ENCODE assay signal across 23 mouse cellular contexts in the genomic region with DNA sequence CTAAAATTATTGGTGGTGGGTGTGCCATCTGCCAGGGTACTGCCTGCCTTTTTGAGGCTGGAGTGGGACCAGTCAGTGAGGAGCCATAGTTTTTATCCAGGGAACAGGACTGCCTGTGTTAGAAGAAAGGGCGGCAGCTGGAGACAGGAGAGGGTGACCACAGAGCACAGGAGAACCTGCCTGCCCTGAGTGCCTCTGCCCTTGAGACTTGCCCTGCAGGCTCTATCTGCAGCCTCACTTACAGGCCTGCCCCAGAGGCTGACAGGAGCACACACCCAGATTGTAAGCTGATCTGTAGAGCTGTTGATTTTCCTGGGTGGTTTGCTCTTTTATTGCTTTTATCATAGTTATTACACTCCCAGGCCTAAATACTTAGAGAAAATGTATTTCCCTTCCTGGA.
DNase-seq lines count a peak whose midpoint lies in the region; ATAC-seq and TF ChIP-seq lines count a peak whose summit lies in the region.
"Had no signal": no experiment of that assay in that cellular context is flagged by ENCODE, and none has a peak within 500 bp of the region (broad histone marks: within the 10 kb centered on the region; RNA-seq: fewer than 3 reads in every experiment).

No protein-coding gene starts in this region.

- 0 out of 2 replicates have a peak, but pooled peaks cover 3% of the 10 kb centered on the region for H3K36me3 ChIP-seq in heart, embryonic 16.5 days (ENCODE audit: control insufficient read depth, insufficient read depth)
- peaks cover 21% of the 10 kb centered on the region for H3K36me3 ChIP-seq in intestine, postnatal 0 days (ENCODE audit: control insufficient read depth, insufficient read depth)
- H3K36me3 ChIP-seq in stomach, embryonic 16.5 days (ENCODE audit: control insufficient read depth, insufficient read depth, low read length), result no peaks in the 10 kb centered on the region

- H3K27me3 ChIP-seq in heart, embryonic 16.5 days (ENCODE audit: control insufficient read depth, insufficient read depth, low read length), result no peaks in the 10 kb centered on the region
- H3K27me3 ChIP-seq in intestine, postnatal 0 days (replicated peaks; ENCODE audit: control insufficient read depth, insufficient read depth, low read length), result no peaks in the 10 kb centered on the region
- H3K27me3 ChIP-seq in stomach, embryonic 16.5 days (ENCODE audit: control insufficient read depth, insufficient read depth, low read length), result no peaks in the 10 kb centered on the region
- H3K27me3 ChIP-seq: forebrain, embryonic 12.5 days; lung, embryonic 15.5 days; midbrain, embryonic 12.5 days; neural tube, embryonic 13.5 days; Patski had no signal

- peak; percentile 31 for DNase-seq in heart, adult 11 months
- DNase-seq in heart, postnatal 36 days, result no peak
- DNase-seq in heart, postnatal 25 days (ENCODE audit: low spot score), result no peak
- DNase-seq in embryo, embryonic 10.5 days (ENCODE audit: low spot score), result no peak
- DNase-seq in retina, postnatal 1 day, result no peak
- DNase-seq: adrenal gland, adult 8-10 months; cerebellum, adult 9-10 months; gastrocnemius, postnatal 10 days; kidney, adult 8-10 months; kidney, postnatal 25 days; right cerebral cortex, postnatal 14 days; thymus, postnatal 14 days had no signal

- intact Hi-C loops in heart, postnatal 36 days (cut with DNase I), result no loop called here
- intact Hi-C loops in heart, postnatal 25 days (cut with DNase I), result loop anchor here (10.0 kb wide), 1 partner anchor 413 kb away; no protein-coding TSS in a partner anchor

- no peaks in the 10 kb centered on the region for H3K9me3 ChIP-seq in heart, embryonic 16.5 days (replicated peaks; ENCODE audit: control insufficient read depth, low read length)
- H3K9me3 ChIP-seq in intestine, postnatal 0 days (ENCODE audit: control insufficient read depth), result no peaks in the 10 kb centered on the region
- H3K9me3 ChIP-seq in stomach, embryonic 16.5 days (replicated peaks; ENCODE audit: control insufficient read depth, low read length), result no peaks in the 10 kb centered on the region
- H3K9me3 ChIP-seq: forebrain, embryonic 12.5 days; lung, embryonic 15.5 days; midbrain, embryonic 12.5 days; neural tube, embryonic 13.5 days had no signal

- H3K9ac ChIP-seq in heart, embryonic 16.5 days (ENCODE audit: low read length), result peak overlapping the region; percentile 49; the same call in 1 of the 2 replicates
- H3K9ac ChIP-seq in intestine, postnatal 0 days (ENCODE audit: low read depth, low read length), result no peak overlapping the region
- H3K9ac ChIP-seq in stomach, embryonic 16.5 days (ENCODE audit: low read length), result no peak overlapping the region
- H3K9ac ChIP-seq: forebrain, embryonic 12.5 days; liver, embryonic 14.5 days; lung, embryonic 15.5 days; midbrain, embryonic 12.5 days; neural tube, embryonic 13.5 days had no signal

- no peak overlapping the region for H3K4me3 ChIP-seq in heart, embryonic 16.5 days (ENCODE audit: low read length)
- H3K4me3 ChIP-seq in intestine, postnatal 0 days (ENCODE audit: low read depth, low read length), result no peak overlapping the region
- H3K4me3 ChIP-seq in stomach, embryonic 16.5 days (replicated peaks; ENCODE audit: low read length), result no peak overlapping the region
- H3K4me3 ChIP-seq: forebrain, embryonic 12.5 days; lung, embryonic 15.5 days; midbrain, embryonic 12.5 days; neural tube, embryonic 13.5 days had no signal

- 0 out of 2 replicates have a peak, but pooled peaks have one; percentile 51 for ATAC-seq in heart, embryonic 16.5 days (replicated peaks; ENCODE audit: extremely low read depth, insufficient read depth, low FRiP score)
- peak; percentile 83 for ATAC-seq in intestine, postnatal 0 days
- ATAC-seq in stomach, embryonic 16.5 days (ENCODE audit: insufficient read depth, low FRiP score), result peak; percentile 88
- ATAC-seq: hindbrain, postnatal 0 days; Patski had no signal

- 43% methylated on average over 1 of the region's 1 CpGs for WGBS in heart, embryonic 16.5 days
- 78% methylated on average over 1 of the region's 1 CpGs for WGBS in intestine, postnatal 0 days
- WGBS in stomach, embryonic 16.5 days, result 47% methylated on average over 1 of the region's 1 CpGs

- peak overlapping the region; percentile 64 for H3K27ac ChIP-seq in heart, embryonic 16.5 days (ENCODE audit: low read length)
- peak overlapping the region; percentile 55; the same call in 1 of the 2 replicates for H3K27ac ChIP-seq in intestine, postnatal 0 days (ENCODE audit: low read depth, low read length)
- peak overlapping the region; percentile 77 for H3K27ac ChIP-seq in stomach, embryonic 16.5 days (ENCODE audit: low read length)
- H3K27ac ChIP-seq: forebrain, embryonic 12.5 days; hindbrain, postnatal 0 days; liver, embryonic 14.5 days; lung, embryonic 15.5 days; macrophage; midbrain, embryonic 12.5 days; neural tube, embryonic 13.5 days had no signal

- no peak overlapping the region for H3K4me2 ChIP-seq in heart, embryonic 16.5 days (ENCODE audit: low read depth, low read length)
- H3K4me2 ChIP-seq in intestine, postnatal 0 days (replicated peaks; ENCODE audit: low read depth), result peak overlapping the region; percentile 35; the same call in 1 of the 2 replicates
- no peak overlapping the region for H3K4me2 ChIP-seq in stomach, embryonic 16.5 days (ENCODE audit: low read depth, low read length)
- H3K4me2 ChIP-seq: forebrain, embryonic 12.5 days; lung, embryonic 15.5 days; midbrain, embryonic 12.5 days; neural tube, embryonic 13.5 days had no signal

- peaks cover 5% of the 10 kb centered on the region for H3K4me1 ChIP-seq in heart, embryonic 16.5 days (ENCODE audit: control insufficient read depth, insufficient read depth, low read length)
- H3K4me1 ChIP-seq in intestine, postnatal 0 days (replicated peaks; ENCODE audit: control insufficient read depth, insufficient read depth, low read length), result no peaks in the 10 kb centered on the region
- peaks cover 5% of the 10 kb centered on the region; the same call in 1 of the 2 replicates for H3K4me1 ChIP-seq in stomach, embryonic 16.5 days (ENCODE audit: control insufficient read depth, insufficient read depth, low read length)

- TF ChIP-seq CTCF in intestine, postnatal 0 days (IDR thresholded peaks at IDR 0.05; ENCODE audit: low read depth), result no peak
